Mouse (Mus musculus) liver, embryonic 13.5 days (tissue): ENCODE measurements around the gene Tm7sf3. TPM values are rescaled to one million over a fixed set of nuclear protein-coding genes. Genes with fewer than 3 reads are reported as not detected.
A peak's percentile ranks its signal among the peaks of the same experiment; 100 is the strongest.

Experiments
- ATAC-seq: fragments of 200-750 bp; cut with Nextera tagmentation; 2 replicates; pipeline ENCODE4 v1.8.0; 2017; ENCODE audit warnings: low read depth, mild to moderate bottlenecking, moderate number of reproducible peaks, moderate library complexity
- DNase-seq: peaks from one replicate; pipeline ENCODE4 v3.0.0; 2022
- H3K27ac ChIP-seq: fragments of 300-500 bp; sonication (generic); 2 replicates; pipeline ENCODE4 v1.5.1; 2015; ENCODE audit warnings: moderate library complexity, mild to moderate bottlenecking, inconsistent platforms
- H3K27me3 ChIP-seq: fragments of 300-500 bp; sonication (generic); 2 replicates; pipeline ENCODE4 v1.6.1; 2015; ENCODE audit warnings: mild to moderate bottlenecking, inconsistent platforms
- H3K36me3 ChIP-seq: fragments of 300-500 bp; sonication (generic); 2 replicates; pipeline ENCODE4 v1.6.1; 2015; ENCODE audit warnings: mild to moderate bottlenecking, inconsistent platforms
- H3K4me1 ChIP-seq: fragments of 300-500 bp; sonication (generic); replicated peaks from 2 replicates; pipeline ENCODE4 v1.6.1; 2015; ENCODE audit warnings: inconsistent platforms
- H3K4me2 ChIP-seq: fragments of 300-500 bp; sonication (generic); 2 replicates; pipeline ENCODE4 v1.6.1; 2015; ENCODE audit warnings: inconsistent platforms, mild to moderate bottlenecking, moderate library complexity
- H3K4me3 ChIP-seq: fragments of 300-500 bp; sonication (generic); replicated peaks from 2 replicates; pipeline ENCODE4 v1.5.1; 2015; ENCODE audit warnings: mild to moderate bottlenecking, inconsistent platforms
- H3K9ac ChIP-seq: fragments of 300-500 bp; sonication (generic); 2 replicates; pipeline ENCODE4 v1.6.1; 2015; ENCODE audit warnings: mild to moderate bottlenecking, inconsistent platforms
- H3K9me3 ChIP-seq: fragments of 300-500 bp; sonication (generic); replicated peaks from 2 replicates; pipeline ENCODE4 v1.6.1; 2016; ENCODE audit warnings: inconsistent platforms
- WGBS: fragments of 180-500 bp; shearing (Covaris S2); methylation state at CpG from one replicate; pipeline ENCODE4 v1.1.7; 2015; ENCODE audit not compliant: insufficient replicate concordance; 5-methylcytosine and 5-hydroxymethylcytosine counted together
- polyA plus RNA-seq: library from polyadenylated mRNA; unstranded; fragments of >200 nt; fragmentation: Nextera tagmentation; extraction: Ambion mirVana; gene quantifications from 2 replicates; pipeline ENCODE4 v1.2.1, GENCODE M21; 2015

Tm7sf3 gene
- 32.7 and 36.3 TPM in 2 replicates for polyA plus RNA-seq

GRCm38 (mm10) chr6:146642276-146643183, at the start of gene Tm7sf3, which contains the start of gene Med21:
TSS of gene Tm7sf3 (minus strand) at chr6:146642824.
TSS of gene Med21 (plus strand) at chr6:146642547.
- peak within 1 kb of the TSS; percentile 90 for H3K9ac ChIP-seq
- no peaks in the 10 kb centered on the region for H3K36me3 ChIP-seq
- H3K27ac ChIP-seq: peak within 1 kb of the TSS; percentile 80
- peak; percentile 98 for DNase-seq
- H3K9me3 ChIP-seq: no peaks in the 10 kb centered on the region
- no peaks in the 10 kb centered on the region for H3K27me3 ChIP-seq
- peak within 1 kb of the TSS; percentile 82 for H3K4me3 ChIP-seq
- peaks cover 39% of the 10 kb centered on the region for H3K4me1 ChIP-seq
- peak within 1 kb of the TSS; percentile 86 for H3K4me2 ChIP-seq
- under 1% methylated on average over 60 of the region's 60 CpGs for WGBS
- peak; percentile 91 for ATAC-seq

- Histone ChIP-seq H3K27me3 (no peaks in the 10 kb centered on the region), H3K9me3 (no peaks in the 10 kb centered on the region), H3K4me3 (no peak overlapping the region), H3K9ac (no peak overlapping the region), H3K27ac (no peak overlapping the region), H3K36me3 (no peaks in the 10 kb centered on the region), H3K4me2 (no peak overlapping the region), H3K4me1 (peaks cover 10% of the 10 kb centered on the region)
- DNase-seq (no peak), ATAC-seq (no peak)
- WGBS: 74% methylated on average over 5 of the region's 5 CpGs
Measured at GRCm38 (mm10) chr6:146688861-146689260, 46.2 kb upstream of the Tm7sf3 start.

- H3K4me1 ChIP-seq: peaks cover 10% of the 10 kb centered on the region
- H3K27me3 ChIP-seq: no peaks in the 10 kb centered on the region
- H3K9me3 ChIP-seq: no peaks in the 10 kb centered on the region
- no peak overlapping the region for H3K9ac ChIP-seq
- ATAC-seq (no peak), DNase-seq (no peak)
- H3K4me2 ChIP-seq: no peak overlapping the region
- H3K27ac ChIP-seq: no peak overlapping the region
- 63% methylated on average over 7 of the region's 7 CpGs for WGBS
- H3K36me3 ChIP-seq: no peaks in the 10 kb centered on the region
- H3K4me3 ChIP-seq: no peak overlapping the region
Measured at GRCm38 (mm10) chr6:146688010-146688409, 45.4 kb upstream of the Tm7sf3 start.

GRCm38 (mm10) chr6:146686463-146687196, 44.0 kb upstream of the Tm7sf3 start:
- Histone ChIP-seq H3K27ac (no peak overlapping the region), H3K4me1 (peaks cover 10% of the 10 kb centered on the region), H3K9ac (no peak overlapping the region), H3K4me3 (no peak overlapping the region), H3K4me2 (no peak overlapping the region), H3K36me3 (no peaks in the 10 kb centered on the region), H3K9me3 (no peaks in the 10 kb centered on the region), H3K27me3 (no peaks in the 10 kb centered on the region)
- DNase-seq (no peak), ATAC-seq (no peak)
- WGBS: 38% methylated on average over 5 of the region's 5 CpGs

- H3K4me3 ChIP-seq: no peak overlapping the region
- DNase-seq: peak; percentile 18
- no peaks in the 10 kb centered on the region for H3K36me3 ChIP-seq
- no peak overlapping the region for H3K9ac ChIP-seq
- no peak overlapping the region for H3K27ac ChIP-seq
- ATAC-seq: no peak
- no peak overlapping the region for H3K4me2 ChIP-seq
- H3K27me3 ChIP-seq: no peaks in the 10 kb centered on the region
- H3K4me1 ChIP-seq: peaks cover 10% of the 10 kb centered on the region
- WGBS: 57% methylated on average over 17 of the region's 17 CpGs
- H3K9me3 ChIP-seq: no peaks in the 10 kb centered on the region
Measured at GRCm38 (mm10) chr6:146685781-146686308, 43.2 kb upstream of the Tm7sf3 start.

GRCm38 (mm10) chr6:146683881-146684280, 41.3 kb upstream of the Tm7sf3 start:
- WGBS: 69% methylated on average over 4 of the region's 4 CpGs
- Histone ChIP-seq H3K27ac (no peak overlapping the region), H3K4me2 (no peak overlapping the region), H3K36me3 (no peaks in the 10 kb centered on the region), H3K4me3 (no peak overlapping the region), H3K27me3 (no peaks in the 10 kb centered on the region), H3K4me1 (peaks cover 10% of the 10 kb centered on the region), H3K9me3 (no peaks in the 10 kb centered on the region), H3K9ac (no peak overlapping the region)
- DNase-seq (no peak), ATAC-seq (no peak)

GRCm38 (mm10) chr6:146678136-146679070, 35.8 kb upstream of the Tm7sf3 start:
- H3K4me2 ChIP-seq: no peak overlapping the region
- H3K27me3 ChIP-seq: no peaks in the 10 kb centered on the region
- H3K27ac ChIP-seq: 0 out of 2 replicates have a peak overlapping the region, but pooled peaks have one; percentile 16
- H3K36me3 ChIP-seq: no peaks in the 10 kb centered on the region
- no peak overlapping the region for H3K9ac ChIP-seq
- no peaks in the 10 kb centered on the region for H3K4me1 ChIP-seq
- H3K9me3 ChIP-seq: no peaks in the 10 kb centered on the region
- H3K4me3 ChIP-seq: no peak overlapping the region
- no peak for ATAC-seq
- 37% methylated on average over 10 of the region's 10 CpGs for WGBS
- DNase-seq: no peak

- DNase-seq (no peak), ATAC-seq (no peak)
- no peaks in the 10 kb centered on the region for H3K9me3 ChIP-seq
- H3K27me3 ChIP-seq: no peaks in the 10 kb centered on the region
- H3K4me2 ChIP-seq: no peak overlapping the region
- no peaks in the 10 kb centered on the region for H3K36me3 ChIP-seq
- no peak overlapping the region for H3K4me3 ChIP-seq
- 64% methylated on average over 10 of the region's 10 CpGs for WGBS
- no peak overlapping the region for H3K9ac ChIP-seq
- no peaks in the 10 kb centered on the region for H3K4me1 ChIP-seq
- no peak overlapping the region for H3K27ac ChIP-seq
Measured at GRCm38 (mm10) chr6:146676904-146677303, 34.3 kb upstream of the Tm7sf3 start.

- no peak overlapping the region for H3K4me2 ChIP-seq
- H3K4me3 ChIP-seq: no peak overlapping the region
- H3K36me3 ChIP-seq: no peaks in the 10 kb centered on the region
- H3K27me3 ChIP-seq: no peaks in the 10 kb centered on the region
- no peak for DNase-seq
- ATAC-seq: no peak
- H3K9ac ChIP-seq: no peak overlapping the region
- 30% methylated on average over 4 of the region's 4 CpGs for WGBS
- no peak overlapping the region for H3K27ac ChIP-seq
- peaks cover 6% of the 10 kb centered on the region; the same call in 1 of the 2 replicates for H3K9me3 ChIP-seq
- no peaks in the 10 kb centered on the region for H3K4me1 ChIP-seq
Measured at GRCm38 (mm10) chr6:146674881-146675536, 32.4 kb upstream of the Tm7sf3 start.

GRCm38 (mm10) chr6:146674420-146674819, 31.8 kb upstream of the Tm7sf3 start:
- DNase-seq: no peak
- ATAC-seq: no peak

More at GRCm38 (mm10) chr6:146674420-146674819, 31.8 kb upstream of the Tm7sf3 start:
- Histone ChIP-seq H3K36me3 (no peaks in the 10 kb centered on the region), H3K9me3 (peaks cover 6% of the 10 kb centered on the region; the same call in 1 of the 2 replicates), H3K27me3 (no peaks in the 10 kb centered on the region), H3K4me1 (no peaks in the 10 kb centered on the region), H3K27ac (no peak overlapping the region), H3K4me2 (no peak overlapping the region), H3K4me3 (no peak overlapping the region), H3K9ac (no peak overlapping the region)
- 64% methylated on average over 8 of the region's 8 CpGs for WGBS
